Mouse (Mus musculus) ES-E14 (cell line): ENCODE data around the gene Zfp334.

Source experiments
- CHD2 ChIP-seq: IDR thresholded peaks from 2 replicates; pipeline ENCODE4 v1.6.1; 2014; ENCODE audit warnings: mild to moderate bottlenecking, low read depth, low read length, inconsistent platforms
- MAFK ChIP-seq: IDR thresholded peaks from 2 replicates; pipeline ENCODE4 v1.6.1; 2014; ENCODE audit warnings: mild to moderate bottlenecking, low read depth, low read length, inconsistent platforms; ENCODE audit not compliant: insufficient read depth
- ZC3H11A ChIP-seq: IDR thresholded peaks from 2 replicates; pipeline ENCODE4 v1.6.1; 2012; ENCODE audit warnings: low read depth, mild to moderate bottlenecking, inconsistent platforms, low read length, borderline replicate concordance
- ZNF384 ChIP-seq: IDR thresholded peaks from 2 replicates; pipeline ENCODE4 v1.6.1; 2012; ENCODE audit warnings: low read depth, low read length, inconsistent platforms

DNA sequence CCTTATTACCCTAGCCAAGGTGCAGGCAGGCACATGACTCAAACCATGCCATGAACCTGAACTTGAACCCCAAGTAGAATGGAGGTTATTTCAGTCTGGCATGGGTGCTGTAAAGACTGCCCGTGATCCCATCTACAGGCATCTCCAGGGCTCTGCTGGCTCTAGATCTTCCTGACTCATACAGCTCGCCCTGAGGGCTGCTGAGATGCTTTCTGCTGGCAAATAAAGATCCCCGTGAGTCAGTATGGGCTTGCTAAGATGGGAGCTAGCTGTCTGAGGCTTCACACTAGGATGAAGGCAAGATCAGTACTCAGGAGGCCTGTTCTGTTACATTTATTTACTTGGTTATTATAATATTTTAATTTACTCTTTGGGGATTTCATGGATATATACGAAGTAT is 4.1 kb upstream of the Zfp334 start:
- TF ChIP-seq ZC3H11A (no peak), MAFK (no peak), CHD2 (no peak), ZNF384 (no peak)
